Mouse (Mus musculus): ENCODE measurements around the gene Zfp385a. TPM values are rescaled to one million over a fixed set of nuclear protein-coding genes. Genes with fewer than 3 reads are reported as not detected.

Zfp385a gene
- 7.2 and 7.5 TPM in 2 replicates for polyA plus RNA-seq (2014; fragmentation: Nextera tagmentation; extraction: Ambion mirVana)

DNA sequence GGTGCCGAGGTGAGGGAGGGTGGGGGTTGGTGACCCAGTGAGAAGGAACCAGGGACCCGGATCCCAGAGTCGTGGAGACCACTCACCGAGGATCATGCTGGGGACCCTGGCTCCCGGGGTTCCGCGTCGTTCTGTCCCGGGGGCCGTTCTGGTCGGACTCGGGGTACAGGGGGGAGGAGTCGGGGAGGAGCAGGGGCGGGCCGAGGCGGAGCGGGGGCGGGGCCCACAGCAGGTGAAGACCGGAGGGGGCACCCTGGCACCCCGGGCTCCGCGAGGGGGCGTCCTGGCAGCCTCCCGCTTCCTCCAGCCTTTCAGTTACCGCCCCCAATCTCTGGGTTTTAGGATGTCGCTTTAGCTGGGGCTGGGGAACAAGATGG lies at the start of gene Zfp385a:
Gene Zfp385a, minus strand, starts transcription at position 133 of the 377 bp plus-strand sequence.
- peak within 1 kb of the TSS; percentile 94 for H3K4me2 ChIP-seq (ENCODE audit: low read length)
- H3K4me1 ChIP-seq (replicated peaks; ENCODE audit: control insufficient read depth, insufficient read depth, low read length): 0 out of 2 replicates have a peak, but pooled peaks cover 7% of the 10 kb centered on the region
- DNase-seq (ENCODE audit: low spot score) (peak; percentile 75), ATAC-seq (replicated peaks; ENCODE audit: low FRiP score, low TSS enrichment, low read depth) (peak; percentile 33; the same call in 1 of the 2 replicates)
- peak within 1 kb of the TSS; percentile 52 for H3K4me3 ChIP-seq (ENCODE audit: low read depth, low read length)
- 0% methylated on average over 26 of the region's 26 CpGs for WGBS
- H3K27ac ChIP-seq (ENCODE audit: low read depth): no peak within 1 kb of the TSS
- peak within 1 kb of the TSS; percentile 20; the same call in 1 of the 2 replicates for H3K9ac ChIP-seq (ENCODE audit: low read length)
- H3K9me3 ChIP-seq (ENCODE audit: control insufficient read depth, low read length): no peaks in the 10 kb centered on the region
- H3K36me3 ChIP-seq (ENCODE audit: control insufficient read depth, insufficient read depth, low read length): peaks cover 11% of the 10 kb centered on the region
- peaks cover 34% of the 10 kb centered on the region for H3K27me3 ChIP-seq (replicated peaks; ENCODE audit: control insufficient read depth, insufficient read depth, low read length)

DNA sequence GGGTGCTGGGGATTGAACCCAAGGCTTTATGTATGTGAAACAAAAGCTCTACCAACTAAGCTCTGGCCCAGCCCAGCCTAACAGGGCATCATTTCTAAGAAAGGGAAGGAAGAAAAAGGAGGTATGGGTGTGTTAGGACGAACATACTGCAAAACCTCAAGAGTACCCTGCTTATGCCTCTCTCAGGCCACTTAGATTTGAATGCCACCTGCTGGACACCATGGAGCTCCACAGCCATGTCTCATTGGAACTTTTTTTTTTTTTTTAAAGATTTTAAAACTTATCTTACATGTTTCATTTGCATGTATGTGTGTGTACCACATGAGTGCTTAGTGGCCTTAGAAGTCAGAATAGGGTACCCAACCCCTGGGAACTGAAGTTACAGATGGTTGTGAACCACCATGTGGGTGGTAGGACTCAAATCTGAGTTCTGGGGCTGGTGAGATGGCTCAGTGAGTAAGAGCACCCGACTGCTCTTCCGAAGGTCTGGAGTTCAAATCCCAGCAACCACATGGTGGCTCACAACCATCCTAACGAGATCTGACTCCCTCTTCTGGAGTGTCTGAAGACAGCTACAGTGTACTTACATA lies 48.8 kb upstream of the Zfp385a start:
- Histone ChIP-seq H3K4me1 (replicated peaks; ENCODE audit: control insufficient read depth, insufficient read depth, low read length) (peaks cover 4% of the 10 kb centered on the region), H3K4me3 (ENCODE audit: low read depth, low read length) (no peak overlapping the region), H3K4me2 (ENCODE audit: low read length) (no peak overlapping the region), H3K27ac (ENCODE audit: low read depth) (no peak overlapping the region), H3K27me3 (replicated peaks; ENCODE audit: control insufficient read depth, insufficient read depth, low read length) (no peaks in the 10 kb centered on the region), H3K9me3 (ENCODE audit: control insufficient read depth, low read length) (no peaks in the 10 kb centered on the region), H3K36me3 (ENCODE audit: control insufficient read depth, insufficient read depth, low read length) (no peaks in the 10 kb centered on the region), H3K9ac (ENCODE audit: low read length) (no peak overlapping the region)
- 47% methylated on average over 4 of the region's 4 CpGs for WGBS
- DNase-seq (ENCODE audit: low spot score): no peak
- no peak for ATAC-seq (replicated peaks; ENCODE audit: low FRiP score, low TSS enrichment, low read depth)

DNA sequence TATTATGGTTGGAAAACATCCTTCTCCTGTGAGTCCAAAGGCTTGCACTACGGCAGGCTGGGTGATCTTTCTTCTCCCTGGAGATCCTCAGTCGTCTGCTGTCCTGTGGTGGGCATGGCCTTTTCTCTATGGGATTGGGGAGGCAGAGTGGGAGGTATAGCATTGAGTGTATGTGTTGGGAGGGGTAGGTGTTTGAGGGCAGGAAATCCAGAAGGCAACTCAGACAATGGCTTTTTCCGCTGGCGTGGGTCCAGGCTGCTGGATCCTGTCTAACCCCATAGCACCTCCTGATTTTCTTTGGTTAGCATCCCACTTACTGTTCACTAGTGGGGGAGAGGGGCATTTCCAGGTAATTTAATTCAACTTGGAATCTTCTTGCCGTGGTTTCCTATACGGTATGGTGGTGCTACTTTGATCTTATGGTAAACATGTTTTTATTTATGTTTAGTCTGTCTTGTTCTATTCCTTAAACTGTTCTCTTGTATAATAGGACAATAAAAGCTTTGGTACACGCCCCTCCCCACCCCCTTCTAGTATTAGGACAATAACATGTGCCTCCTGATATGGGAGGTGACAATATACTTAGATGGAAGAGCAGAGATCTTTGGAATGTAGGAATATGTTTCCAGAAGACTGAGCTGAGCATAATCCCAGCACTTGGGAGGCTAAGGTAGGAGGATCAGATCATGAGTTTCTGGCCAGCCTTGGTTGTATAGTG lies 44.0 kb upstream of the Zfp385a start:
- H3K4me2 ChIP-seq (ENCODE audit: low read length): 0 out of 2 replicates have a peak overlapping the region, but pooled peaks have one; percentile 11
- no peak overlapping the region for H3K9ac ChIP-seq (ENCODE audit: low read length)
- WGBS: 61% methylated on average over 7 of the region's 7 CpGs

DNA sequence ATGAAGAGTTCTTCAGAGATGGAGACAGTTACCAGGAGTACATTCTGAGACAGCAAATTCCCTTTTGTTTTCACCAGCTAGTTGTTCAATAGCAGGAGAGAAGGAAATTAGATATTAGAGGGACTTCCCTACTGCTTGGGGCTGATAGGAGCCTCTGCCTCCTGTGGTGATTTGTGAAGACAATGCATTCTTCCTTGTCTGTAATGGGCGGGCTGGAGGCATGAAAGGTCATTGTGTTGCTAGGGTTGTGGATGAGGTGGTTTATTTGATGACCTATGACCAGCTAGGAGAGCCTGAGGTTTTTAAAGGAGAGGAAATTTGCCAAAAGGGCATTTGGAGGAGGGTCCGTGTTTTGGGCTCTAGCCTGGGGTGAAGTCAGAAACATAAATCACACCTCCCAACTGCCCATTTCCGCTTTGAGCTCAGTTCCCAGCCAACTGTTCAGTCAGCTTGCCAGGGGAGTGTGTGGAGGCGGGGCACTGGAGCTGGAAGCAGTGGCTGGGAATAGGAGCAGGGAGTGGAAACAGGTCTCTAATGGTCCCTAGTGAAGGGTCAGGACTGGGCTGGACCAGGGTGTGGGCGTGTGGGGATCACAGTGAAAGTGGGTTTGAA lies 43.0 kb upstream of the Zfp385a start:
- H3K4me3 ChIP-seq (ENCODE audit: low read depth, low read length): no peak overlapping the region
- H3K27ac ChIP-seq (ENCODE audit: low read depth): peak overlapping the region; percentile 65; the same call in 1 of the 2 replicates
- no peaks in the 10 kb centered on the region for H3K27me3 ChIP-seq (replicated peaks; ENCODE audit: control insufficient read depth, insufficient read depth, low read length)
- H3K9me3 ChIP-seq (ENCODE audit: control insufficient read depth, low read length): no peaks in the 10 kb centered on the region
- H3K4me2 ChIP-seq (ENCODE audit: low read length): no peak overlapping the region
- DNase-seq (ENCODE audit: low spot score) (no peak), ATAC-seq (replicated peaks; ENCODE audit: low FRiP score, low TSS enrichment, low read depth) (no peak)
- WGBS: 25% methylated on average over 5 of the region's 5 CpGs
- no peaks in the 10 kb centered on the region for H3K36me3 ChIP-seq (ENCODE audit: control insufficient read depth, insufficient read depth, low read length)
- H3K4me1 ChIP-seq (replicated peaks; ENCODE audit: control insufficient read depth, insufficient read depth, low read length): peaks cover 26% of the 10 kb centered on the region
- H3K9ac ChIP-seq (ENCODE audit: low read length): no peak overlapping the region

More for the DNA sequence above, 44.0 kb upstream of the Zfp385a start:
- Histone ChIP-seq H3K4me3 (ENCODE audit: low read depth, low read length) (no peak overlapping the region), H3K27ac (ENCODE audit: low read depth) (peak overlapping the region; percentile 65), H3K9me3 (ENCODE audit: control insufficient read depth, low read length) (no peaks in the 10 kb centered on the region), H3K4me1 (replicated peaks; ENCODE audit: control insufficient read depth, insufficient read depth, low read length) (peaks cover 16% of the 10 kb centered on the region), H3K27me3 (replicated peaks; ENCODE audit: control insufficient read depth, insufficient read depth, low read length) (no peaks in the 10 kb centered on the region), H3K36me3 (ENCODE audit: control insufficient read depth, insufficient read depth, low read length) (no peaks in the 10 kb centered on the region)
- DNase-seq (ENCODE audit: low spot score) (no peak), ATAC-seq (replicated peaks; ENCODE audit: low FRiP score, low TSS enrichment, low read depth) (no peak)

DNA sequence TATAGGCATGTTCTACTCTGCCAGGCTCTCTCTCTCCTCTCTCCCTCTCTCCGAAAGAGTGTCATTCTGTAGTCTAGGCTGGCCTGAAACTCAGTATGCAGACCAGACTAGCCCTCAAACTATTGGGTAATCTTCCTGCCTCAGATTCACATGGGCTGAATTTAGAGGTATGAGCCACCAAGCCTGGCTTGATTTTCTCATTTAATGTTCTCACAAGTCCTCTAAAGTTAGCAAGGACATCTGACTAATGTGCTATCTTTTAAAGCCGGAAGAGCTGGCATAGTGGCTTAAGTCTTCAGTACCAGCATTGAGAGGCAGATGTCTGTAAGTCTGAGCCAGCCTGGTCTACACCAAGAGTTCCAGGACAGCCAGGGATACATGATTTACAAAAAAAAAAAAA lies 42.2 kb upstream of the Zfp385a start:
- H3K36me3 ChIP-seq (ENCODE audit: control insufficient read depth, insufficient read depth, low read length): no peaks in the 10 kb centered on the region
- no peak overlapping the region for H3K9ac ChIP-seq (ENCODE audit: low read length)
- no peak overlapping the region for H3K4me2 ChIP-seq (ENCODE audit: low read length)
- peaks cover 34% of the 10 kb centered on the region for H3K4me1 ChIP-seq (replicated peaks; ENCODE audit: control insufficient read depth, insufficient read depth, low read length)
- H3K9me3 ChIP-seq (ENCODE audit: control insufficient read depth, low read length): no peaks in the 10 kb centered on the region
- no peak overlapping the region for H3K27ac ChIP-seq (ENCODE audit: low read depth)
- no peak for ATAC-seq (replicated peaks; ENCODE audit: low FRiP score, low TSS enrichment, low read depth)
- H3K27me3 ChIP-seq (replicated peaks; ENCODE audit: control insufficient read depth, insufficient read depth, low read length): no peaks in the 10 kb centered on the region
- no peak overlapping the region for H3K4me3 ChIP-seq (ENCODE audit: low read depth, low read length)
- no peak for DNase-seq (ENCODE audit: low spot score)
- WGBS: 95% methylated on average over 2 of the region's 2 CpGs

DNA sequence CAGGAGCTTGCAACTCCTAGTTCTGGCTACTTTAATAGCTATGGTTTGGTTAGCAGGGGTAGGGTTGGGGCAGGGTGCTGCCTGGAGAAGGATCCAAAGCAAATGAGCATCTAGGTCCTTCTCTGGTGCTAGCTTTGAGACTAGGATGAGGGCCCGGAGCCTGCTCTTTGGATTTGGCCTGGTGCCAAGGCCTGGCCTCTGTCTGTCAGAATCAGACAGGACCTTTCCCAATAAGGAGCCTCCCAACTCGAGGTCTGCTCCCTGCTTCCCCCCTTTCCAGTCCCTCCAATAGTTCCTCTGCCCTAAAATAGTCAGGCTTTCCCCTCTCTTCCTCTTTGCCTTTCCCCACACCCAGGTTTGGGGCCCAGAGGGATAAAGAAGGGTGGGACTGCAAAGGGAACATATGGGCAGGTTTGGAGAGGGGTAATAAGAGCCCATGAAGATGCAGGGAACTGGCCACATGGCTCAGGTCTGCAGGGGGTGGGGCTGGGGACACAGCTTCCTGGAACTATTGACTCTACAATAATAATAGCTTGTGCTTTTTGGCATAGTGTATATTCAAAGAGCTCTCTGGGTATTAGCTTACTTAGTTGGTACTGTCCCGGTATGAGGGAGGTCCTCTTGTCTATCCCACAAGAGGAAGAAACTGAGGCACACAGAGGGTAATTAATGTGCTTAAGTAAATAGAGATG lies 38.9 kb upstream of the Zfp385a start:
- Histone ChIP-seq H3K27me3 (replicated peaks; ENCODE audit: control insufficient read depth, insufficient read depth, low read length) (no peaks in the 10 kb centered on the region), H3K36me3 (ENCODE audit: control insufficient read depth, insufficient read depth, low read length) (no peaks in the 10 kb centered on the region), H3K27ac (ENCODE audit: low read depth) (peak overlapping the region; percentile 87), H3K9ac (ENCODE audit: low read length) (no peak overlapping the region), H3K4me3 (ENCODE audit: low read depth, low read length) (no peak overlapping the region), H3K9me3 (ENCODE audit: control insufficient read depth, low read length) (no peaks in the 10 kb centered on the region), H3K4me2 (ENCODE audit: low read length) (0 out of 2 replicates have a peak overlapping the region, but pooled peaks have one; percentile 23), H3K4me1 (replicated peaks; ENCODE audit: control insufficient read depth, insufficient read depth, low read length) (peaks cover 44% of the 10 kb centered on the region)
- ATAC-seq (replicated peaks; ENCODE audit: low FRiP score, low TSS enrichment, low read depth) (peak; percentile 56), DNase-seq (ENCODE audit: low spot score) (no peak)
- WGBS: 32% methylated on average over 3 of the region's 3 CpGs

DNA sequence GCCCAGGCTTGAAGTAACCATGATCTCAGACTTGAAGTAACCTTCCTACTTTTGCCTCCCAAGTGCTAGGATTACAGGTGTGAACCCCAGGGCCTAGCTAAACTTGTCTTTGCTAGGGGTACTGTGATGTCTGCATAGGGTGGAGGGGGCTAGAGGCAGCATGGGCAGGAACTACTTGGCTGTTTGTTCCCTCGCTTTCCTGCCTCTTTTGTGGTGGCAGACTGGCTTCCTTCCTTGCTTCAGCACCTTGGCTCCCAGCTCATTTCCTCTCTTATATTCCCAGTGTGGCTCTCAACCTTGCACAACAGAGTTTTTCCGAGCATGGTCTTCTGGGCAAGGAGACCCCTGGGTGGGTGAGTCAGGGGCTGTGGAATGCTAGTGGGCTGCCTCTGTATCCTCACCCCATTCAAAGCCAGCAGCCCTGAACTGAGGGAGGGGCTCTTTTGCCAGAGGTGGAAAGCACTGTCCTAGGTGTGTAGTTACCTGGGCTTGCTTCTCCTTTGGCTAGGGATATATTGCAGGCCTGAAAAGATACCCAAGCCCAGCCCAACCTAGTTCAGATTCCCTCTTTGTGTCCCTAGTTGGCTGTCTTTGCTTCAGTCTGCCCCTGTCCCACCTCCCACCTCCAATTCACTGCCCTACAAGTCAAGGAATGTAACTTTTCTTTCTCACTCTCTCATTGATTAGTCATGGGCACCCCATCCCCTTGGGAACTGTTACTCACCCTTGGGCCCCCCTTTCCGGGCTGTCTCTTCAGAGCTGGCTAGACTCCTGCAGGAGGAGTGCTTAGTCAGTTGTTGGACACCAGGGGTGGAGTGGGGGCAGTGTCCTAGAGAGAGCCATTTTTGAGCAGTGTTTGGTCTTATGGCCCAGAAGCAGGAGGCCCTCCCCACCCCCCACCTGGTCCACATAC lies 38.1 kb upstream of the Zfp385a start:
- 76% methylated on average over 3 of the region's 3 CpGs for WGBS
- no peak for DNase-seq (ENCODE audit: low spot score)

More for the DNA sequence above, 38.1 kb upstream of the Zfp385a start:
- no peak overlapping the region for H3K9ac ChIP-seq (ENCODE audit: low read length)
- H3K4me2 ChIP-seq (ENCODE audit: low read length): peak overlapping the region; percentile 23; the same call in 1 of the 2 replicates
- no peaks in the 10 kb centered on the region for H3K36me3 ChIP-seq (ENCODE audit: control insufficient read depth, insufficient read depth, low read length)
- no peaks in the 10 kb centered on the region for H3K27me3 ChIP-seq (replicated peaks; ENCODE audit: control insufficient read depth, insufficient read depth, low read length)
- H3K4me3 ChIP-seq (ENCODE audit: low read depth, low read length): no peak overlapping the region
- H3K4me1 ChIP-seq (replicated peaks; ENCODE audit: control insufficient read depth, insufficient read depth, low read length): peaks cover 37% of the 10 kb centered on the region
- peak; percentile 66 for ATAC-seq (replicated peaks; ENCODE audit: low FRiP score, low TSS enrichment, low read depth)
- no peaks in the 10 kb centered on the region for H3K9me3 ChIP-seq (ENCODE audit: control insufficient read depth, low read length)
- H3K27ac ChIP-seq (ENCODE audit: low read depth): peak overlapping the region; percentile 87

All from intestine, embryonic 14.5 days (tissue).